Mouse (Mus musculus) liver, embryonic 13.5 days (tissue): ENCODE results near the gene Vwa1. TPM values are rescaled to one million over a fixed set of nuclear protein-coding genes. Genes with fewer than 3 reads are reported as not detected.

Source experiments
- microRNA-seq: library from miRNA; unstranded; fragments of <30 nt; microRNA quantifications from one replicate; pipeline ENCODE4, GENCODE M21; 2016
- polyA plus RNA-seq: library from polyadenylated mRNA; unstranded; fragments of >200 nt; fragmentation: Nextera tagmentation; extraction: Ambion mirVana; gene quantifications from 2 replicates; pipeline ENCODE4 v1.2.1, GENCODE M21; 2015

Vwa1 gene
- polyA plus RNA-seq, 1 experiment from 2014 or later = 0.45 TPM

Small RNA genes within 50 kb of the gene (microRNA-seq; reads per million reads assigned to microRNA genes)
- gene Gm27743 = not detected

Other genes starting within 250 kb of the Vwa1 start
- 60.4 and 68.0 TPM in 2 replicates for gene Nadk, start 212.3 kb downstream of the Vwa1 start, polyA plus RNA-seq
- gene Slc35e2, start 173.3 kb downstream of the Vwa1 start, polyA plus RNA-seq = 4.4 and 5.9 TPM in 2 replicates
- 30.6 and 36.2 TPM in 2 replicates for gene Cdk11b, start 149.8 kb downstream of the Vwa1 start, polyA plus RNA-seq
- gene Gm10563, start 129.3 kb downstream of the Vwa1 start, polyA plus RNA-seq = not detected in 2 replicates
- gene Mmp23, start 121.3 kb downstream of the Vwa1 start, polyA plus RNA-seq = 4.9 and 6.0 TPM in 2 replicates
- 3.2 and 3.7 TPM in 2 replicates for gene Mib2, start 105.5 kb downstream of the Vwa1 start, polyA plus RNA-seq
- 0.39 and 0.49 TPM in 2 replicates for gene Fndc10, start 80.4 kb downstream of the Vwa1 start, polyA plus RNA-seq
- gene Ssu72, start 69.9 kb downstream of the Vwa1 start, polyA plus RNA-seq = 77.7 TPM in 2 replicates
- gene Tmem240, start 39.9 kb downstream of the Vwa1 start, polyA plus RNA-seq = 0.07 and 0.18 TPM in 2 replicates
- gene Atad3a, start 13.6 kb downstream of the Vwa1 start, polyA plus RNA-seq = 73.2 and 75.6 TPM in 2 replicates
- gene Tmem88b, start 11.2 kb upstream of the Vwa1 start, polyA plus RNA-seq = 0.08 and 0.14 TPM in 2 replicates
- gene Ankrd65, start 15.7 kb upstream of the Vwa1 start, polyA plus RNA-seq = not detected in 2 replicates
- gene Mrpl20, start 28.2 kb upstream of the Vwa1 start, polyA plus RNA-seq = 225 and 227 TPM in 2 replicates
- 62.9 and 68.8 TPM in 2 replicates for gene Ccnl2, start 37.8 kb upstream of the Vwa1 start, polyA plus RNA-seq
- gene Aurkaip1, start 56.6 kb upstream of the Vwa1 start, polyA plus RNA-seq = 147 and 148 TPM in 2 replicates
- gene Mxra8, start 65.0 kb upstream of the Vwa1 start, polyA plus RNA-seq = 5.6 and 6.8 TPM in 2 replicates
- gene Dvl1, start 72.7 kb upstream of the Vwa1 start, polyA plus RNA-seq = 1.8 and 2.4 TPM in 2 replicates
- 0.05 and 0.09 TPM in 2 replicates for gene Tas1r3, start 88.7 kb upstream of the Vwa1 start, polyA plus RNA-seq
- 8.4 and 10.2 TPM in 2 replicates for gene Cptp, start 94.7 kb upstream of the Vwa1 start, polyA plus RNA-seq
- gene Ints11, start 94.8 kb upstream of the Vwa1 start, polyA plus RNA-seq = 40.0 and 41.9 TPM in 2 replicates
- 25.4 and 25.7 TPM in 2 replicates for gene Pusl1, start 117.1 kb upstream of the Vwa1 start, polyA plus RNA-seq
- gene Acap3, start 117.1 kb upstream of the Vwa1 start, polyA plus RNA-seq = 7.6 and 7.8 TPM in 2 replicates
- gene Ube2j2, start 169.1 kb upstream of the Vwa1 start, polyA plus RNA-seq = 68.1 and 70.3 TPM in 2 replicates
- gene C1qtnf12, start 187.6 kb upstream of the Vwa1 start, polyA plus RNA-seq = 55.3 and 58.7 TPM in 2 replicates
- gene B3galt6, start 218.0 kb upstream of the Vwa1 start, polyA plus RNA-seq = 5.5 and 6.2 TPM in 2 replicates
- 88.2 and 91.6 TPM in 2 replicates for gene Sdf4, start 218.2 kb upstream of the Vwa1 start, polyA plus RNA-seq
- gene Tnfrsf4, start 239.1 kb upstream of the Vwa1 start, polyA plus RNA-seq = 0.09 and 0.20 TPM in 2 replicates